Mouse (Mus musculus) midbrain, embryonic 12.5 days (tissue): Measurements from ENCODE around the gene Efemp1. TPM values are rescaled to one million over a fixed set of nuclear protein-coding genes. Genes with fewer than 3 reads are reported as not detected.

Experiments
- ATAC-seq: fragments of 200-750 bp; cut with Nextera tagmentation; 2 replicates; pipeline ENCODE4 v1.8.0; 2017; ENCODE audit warnings: low read depth, moderate TSS enrichment, moderate library complexity; ENCODE audit not compliant: low FRiP score
- H3K27ac ChIP-seq: fragments of 300-500 bp; sonication (generic); replicated peaks from 2 replicates; pipeline ENCODE4 v1.5.1; 2016; ENCODE audit warnings: mild to moderate bottlenecking
- H3K27me3 ChIP-seq: fragments of 300-500 bp; sonication (generic); 2 replicates; pipeline ENCODE4 v1.6.1; 2016; ENCODE audit warnings: mild to moderate bottlenecking
- H3K36me3 ChIP-seq: fragments of 300-500 bp; sonication (generic); 2 replicates; pipeline ENCODE4 v1.6.1; 2016
- H3K4me1 ChIP-seq: fragments of 300-500 bp; sonication (generic); 2 replicates; pipeline ENCODE4 v1.6.1; 2016
- H3K4me2 ChIP-seq: fragments of 300-500 bp; sonication (generic); replicated peaks from 2 replicates; pipeline ENCODE4 v1.6.1; 2016; ENCODE audit warnings: mild to moderate bottlenecking, moderate library complexity
- H3K4me3 ChIP-seq: fragments of 300-500 bp; sonication (generic); 2 replicates; pipeline ENCODE4 v1.5.1; 2016; ENCODE audit warnings: mild to moderate bottlenecking
- H3K9ac ChIP-seq: fragments of 300-500 bp; sonication (generic); replicated peaks from 2 replicates; pipeline ENCODE4 v1.6.1; 2016; ENCODE audit warnings: mild to moderate bottlenecking, moderate library complexity
- H3K9me3 ChIP-seq: fragments of 300-500 bp; sonication (generic); 2 replicates; pipeline ENCODE4 v1.6.1; 2016; ENCODE audit warnings: mild to moderate bottlenecking
- WGBS: fragments of 180-500 bp; shearing (Covaris S2); methylation state at CpG from one replicate; pipeline ENCODE4 v1.1.7; 2016; 5-methylcytosine and 5-hydroxymethylcytosine counted together
- polyA plus RNA-seq: library from polyadenylated mRNA; unstranded; fragments of >200 nt; fragmentation: Nextera tagmentation; extraction: Ambion mirVana; gene quantifications from 2 replicates; pipeline ENCODE4 v1.2.1, GENCODE M21; 2016

Efemp1 gene
- polyA plus RNA-seq, 1 experiment from 2014 or later = 16.7 TPM

GRCm38 (mm10) chr11:28869129-28869528 lies 16.1 kb downstream of the Efemp1 start:
- Histone ChIP-seq H3K9ac (no peak overlapping the region), H3K4me2 (no peak overlapping the region), H3K4me1 (no peaks in the 10 kb centered on the region), H3K27me3 (no peaks in the 10 kb centered on the region), H3K27ac (no peak overlapping the region), H3K4me3 (no peak overlapping the region), H3K9me3 (no peaks in the 10 kb centered on the region), H3K36me3 (no peaks in the 10 kb centered on the region)
- WGBS = 81% methylated on average over 2 of the region's 2 CpGs
- no peak for ATAC-seq

GRCm38 (mm10) chr11:28881381-28881976 lies 28.5 kb downstream of the Efemp1 start:
- Histone ChIP-seq H3K9ac (no peak overlapping the region), H3K4me3 (no peak overlapping the region), H3K36me3 (no peaks in the 10 kb centered on the region), H3K27me3 (no peaks in the 10 kb centered on the region), H3K4me2 (no peak overlapping the region), H3K4me1 (no peaks in the 10 kb centered on the region), H3K27ac (no peak overlapping the region), H3K9me3 (no peaks in the 10 kb centered on the region)
- ATAC-seq = no peak
- 71% methylated on average over 2 of the region's 2 CpGs for WGBS

GRCm38 (mm10) chr11:28883106-28883505 lies 30.1 kb downstream of the Efemp1 start:
- ATAC-seq = no peak
- H3K9ac ChIP-seq = no peak overlapping the region
- no peaks in the 10 kb centered on the region for H3K27me3 ChIP-seq
- whole genome bisulfite sequencing = 71% methylated on average over 4 of the region's 4 CpGs
- H3K4me2 ChIP-seq = no peak overlapping the region
- no peaks in the 10 kb centered on the region for H3K4me1 ChIP-seq
- H3K27ac ChIP-seq = no peak overlapping the region
- no peaks in the 10 kb centered on the region for H3K36me3 ChIP-seq
- H3K4me3 ChIP-seq = no peak overlapping the region
- H3K9me3 ChIP-seq = no peaks in the 10 kb centered on the region

- Histone ChIP-seq H3K27me3 (no peaks in the 10 kb centered on the region), H3K9ac (no peak overlapping the region), H3K9me3 (no peaks in the 10 kb centered on the region), H3K4me3 (no peak overlapping the region), H3K4me1 (no peaks in the 10 kb centered on the region), H3K36me3 (no peaks in the 10 kb centered on the region), H3K27ac (no peak overlapping the region), H3K4me2 (no peak overlapping the region)
- 42% methylated on average over 1 of the region's 1 CpGs for WGBS
- no peak for ATAC-seq
Measured at GRCm38 (mm10) chr11:28889538-28889937, 36.5 kb downstream of the Efemp1 start.

GRCm38 (mm10) chr11:28891515-28891914 lies 38.5 kb downstream of the Efemp1 start:
- no peak overlapping the region for H3K4me3 ChIP-seq
- no peaks in the 10 kb centered on the region for H3K36me3 ChIP-seq
- H3K27ac ChIP-seq = no peak overlapping the region
- 74% methylated on average over 5 of the region's 5 CpGs for WGBS
- H3K4me2 ChIP-seq = no peak overlapping the region
- no peaks in the 10 kb centered on the region for H3K27me3 ChIP-seq
- no peaks in the 10 kb centered on the region for H3K4me1 ChIP-seq
- no peaks in the 10 kb centered on the region for H3K9me3 ChIP-seq
- no peak overlapping the region for H3K9ac ChIP-seq
- no peak for ATAC-seq

- Histone ChIP-seq H3K27ac (no peak overlapping the region), H3K9ac (no peak overlapping the region), H3K27me3 (no peaks in the 10 kb centered on the region), H3K4me3 (no peak overlapping the region), H3K9me3 (no peaks in the 10 kb centered on the region), H3K4me2 (no peak overlapping the region), H3K36me3 (no peaks in the 10 kb centered on the region), H3K4me1 (no peaks in the 10 kb centered on the region)
- ATAC-seq = no peak
- 73% methylated on average over 1 of the region's 1 CpGs for WGBS
Measured at GRCm38 (mm10) chr11:28899420-28899819, 46.4 kb downstream of the Efemp1 start.

GRCm38 (mm10) chr11:28904596-28904995 lies 51.6 kb downstream of the Efemp1 start:
- no peak overlapping the region for H3K9ac ChIP-seq
- WGBS = 83% methylated on average over 2 of the region's 2 CpGs
- H3K36me3 ChIP-seq = no peaks in the 10 kb centered on the region
- no peak overlapping the region for H3K27ac ChIP-seq
- no peak for ATAC-seq
- no peak overlapping the region for H3K4me2 ChIP-seq
- no peak overlapping the region for H3K4me3 ChIP-seq
- H3K4me1 ChIP-seq = no peaks in the 10 kb centered on the region
- H3K9me3 ChIP-seq = no peaks in the 10 kb centered on the region
- H3K27me3 ChIP-seq = no peaks in the 10 kb centered on the region

GRCm38 (mm10) chr11:28906288-28906687 lies 53.3 kb downstream of the Efemp1 start:
- no peaks in the 10 kb centered on the region for H3K27me3 ChIP-seq
- H3K9me3 ChIP-seq = no peaks in the 10 kb centered on the region
- H3K4me1 ChIP-seq = no peaks in the 10 kb centered on the region
- H3K4me2 ChIP-seq = no peak overlapping the region
- no peak overlapping the region for H3K9ac ChIP-seq
- H3K4me3 ChIP-seq = no peak overlapping the region
- 75% methylated on average over 3 of the region's 3 CpGs for WGBS
- H3K27ac ChIP-seq = no peak overlapping the region
- ATAC-seq = no peak
- H3K36me3 ChIP-seq = no peaks in the 10 kb centered on the region

- H3K27ac ChIP-seq = no peak overlapping the region
- no peak overlapping the region for H3K4me3 ChIP-seq
- no peaks in the 10 kb centered on the region for H3K4me1 ChIP-seq
- ATAC-seq = no peak
- H3K9ac ChIP-seq = no peak overlapping the region
- H3K9me3 ChIP-seq = no peaks in the 10 kb centered on the region
- no peaks in the 10 kb centered on the region for H3K36me3 ChIP-seq
- no peak overlapping the region for H3K4me2 ChIP-seq
- no peaks in the 10 kb centered on the region for H3K27me3 ChIP-seq
- 64% methylated on average over 3 of the region's 3 CpGs for WGBS
Measured at GRCm38 (mm10) chr11:28908908-28909545, 56.0 kb downstream of the Efemp1 start.

GRCm38 (mm10) chr11:28912469-28913138 lies 59.6 kb downstream of the Efemp1 start:
- H3K27me3 ChIP-seq = no peaks in the 10 kb centered on the region
- no peak for ATAC-seq
- H3K4me3 ChIP-seq = no peak overlapping the region
- H3K9me3 ChIP-seq = no peaks in the 10 kb centered on the region
- H3K27ac ChIP-seq = no peak overlapping the region
- H3K4me1 ChIP-seq = no peaks in the 10 kb centered on the region
- WGBS = 85% methylated on average over 3 of the region's 3 CpGs
- H3K4me2 ChIP-seq = no peak overlapping the region
- no peak overlapping the region for H3K9ac ChIP-seq
- H3K36me3 ChIP-seq = no peaks in the 10 kb centered on the region

GRCm38 (mm10) chr11:28934449-28934848 lies 81.4 kb downstream of the Efemp1 start:
- no peak for ATAC-seq
- H3K27me3 ChIP-seq = no peaks in the 10 kb centered on the region
- H3K9me3 ChIP-seq = no peaks in the 10 kb centered on the region
- no peak overlapping the region for H3K4me3 ChIP-seq
- no peak overlapping the region for H3K27ac ChIP-seq
- no peaks in the 10 kb centered on the region for H3K4me1 ChIP-seq
- H3K9ac ChIP-seq = no peak overlapping the region
- H3K4me2 ChIP-seq = no peak overlapping the region
- H3K36me3 ChIP-seq = no peaks in the 10 kb centered on the region

- Histone ChIP-seq H3K36me3 (no peaks in the 10 kb centered on the region), H3K9ac (no peak overlapping the region), H3K4me2 (no peak overlapping the region), H3K27me3 (no peaks in the 10 kb centered on the region), H3K4me3 (no peak overlapping the region), H3K27ac (no peak overlapping the region), H3K9me3 (no peaks in the 10 kb centered on the region), H3K4me1 (no peaks in the 10 kb centered on the region)
- ATAC-seq = no peak
- WGBS = 73% methylated on average over 1 of the region's 1 CpGs
Measured at GRCm38 (mm10) chr11:28939651-28940050, 86.6 kb downstream of the Efemp1 start.
